Mouse (Mus musculus) adipocyte (in vitro differentiated cells): ENCODE data around the gene Actg1.

Experiments used
- DNase-seq: peaks from one replicate; pipeline ENCODE4 v3.0.0-alpha.2; 2016; ENCODE audit warnings: low spot score

Gene Actg1

DNA sequence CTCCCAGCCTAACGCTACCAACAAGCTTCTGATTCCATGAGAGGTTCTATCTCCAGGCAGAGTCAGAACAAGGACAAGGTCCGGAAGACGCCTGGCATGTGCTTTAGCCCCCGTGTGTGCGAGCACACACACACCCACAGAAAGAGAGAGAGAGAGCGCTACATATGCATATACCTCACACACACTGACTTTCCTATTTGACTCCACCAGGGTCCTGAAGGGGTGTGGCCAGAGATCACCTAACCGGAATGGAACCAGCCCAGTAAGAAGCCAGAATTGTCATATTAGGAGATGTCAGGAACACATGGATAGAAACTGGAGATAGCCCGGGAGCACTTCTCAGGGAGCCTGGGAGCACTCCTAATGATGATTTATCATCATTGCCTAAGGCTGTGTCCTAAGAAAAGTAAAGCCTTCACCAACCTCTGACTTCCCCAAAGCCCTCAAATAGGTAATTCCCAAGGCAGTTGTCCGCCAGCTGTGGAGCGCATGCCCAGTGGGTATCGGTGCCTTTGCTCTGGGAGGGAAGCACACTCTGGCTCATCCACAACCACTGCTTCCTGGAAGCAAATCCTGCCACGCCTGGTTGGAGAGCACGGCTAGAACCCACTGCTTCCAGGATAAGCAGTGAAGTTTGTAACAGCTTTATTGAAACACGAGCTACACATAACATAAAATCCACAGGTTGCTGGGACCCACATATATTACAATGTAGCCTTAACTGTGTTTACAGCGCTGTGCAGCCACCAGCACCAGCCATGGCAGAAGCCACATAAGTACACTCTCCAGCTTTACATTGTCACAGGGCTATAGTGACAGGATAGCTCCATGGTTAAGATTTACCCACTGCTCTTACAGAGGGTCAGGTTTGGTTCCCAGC, 39.7 kb downstream of the Actg1 start:
- no peak for DNase-seq

DNA sequence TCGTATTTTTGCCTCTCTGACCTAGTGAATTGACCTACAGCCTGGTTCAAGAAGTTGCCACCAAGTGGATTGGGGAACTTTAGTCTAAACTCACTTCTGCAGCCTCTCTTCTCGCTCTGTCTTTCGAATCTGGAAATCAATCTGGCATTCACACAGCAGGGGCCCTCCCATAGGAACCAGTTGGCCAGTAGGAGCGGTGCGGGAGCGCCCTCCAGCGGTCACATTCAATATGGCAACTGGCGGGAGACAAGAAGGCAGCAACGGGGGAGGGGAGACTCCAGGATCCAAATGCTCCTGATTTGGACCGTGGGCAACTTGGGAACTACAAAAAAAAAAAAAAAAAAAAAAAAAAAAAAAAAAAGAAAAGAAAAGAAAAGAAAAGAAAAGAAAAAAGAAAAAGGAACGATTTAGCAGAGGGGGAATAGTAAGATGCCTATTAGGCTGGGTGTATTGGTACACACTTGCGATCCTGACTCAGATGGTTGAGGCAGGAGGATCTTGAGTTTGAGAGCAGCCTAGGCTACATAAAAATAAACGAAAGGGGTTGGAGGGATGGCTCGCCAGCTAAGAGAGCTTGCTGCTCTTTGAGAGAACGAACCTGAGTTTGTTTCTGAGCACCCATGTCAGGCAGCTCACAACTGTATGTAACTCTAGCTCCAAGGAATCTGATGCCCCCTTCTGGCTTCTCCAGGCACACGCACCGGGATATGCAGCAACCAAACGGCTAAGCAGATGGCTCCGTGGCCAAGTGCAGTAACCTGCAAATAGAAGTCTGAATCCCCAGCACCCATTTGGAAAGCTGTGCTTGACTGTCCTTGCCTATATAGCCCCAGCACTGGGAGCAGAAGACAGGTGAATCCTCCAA, 40.5 kb downstream of the Actg1 start:
- DNase-seq: peak; percentile 97

DNA sequence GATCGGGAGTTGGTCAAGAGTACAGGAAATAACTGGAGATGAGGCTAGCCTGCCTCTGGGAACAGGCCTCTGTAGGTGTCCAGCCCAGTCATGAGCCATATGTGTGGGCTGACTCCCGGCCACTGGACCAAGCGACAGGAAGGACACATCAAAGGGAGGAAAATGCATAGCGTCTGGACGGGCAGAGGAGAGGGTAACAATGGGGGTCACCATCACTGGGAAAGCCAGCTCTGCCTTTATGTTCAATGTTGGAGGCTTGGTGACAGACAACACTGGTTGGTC, 41.3 kb downstream of the Actg1 start:
- peak; percentile 57 for DNase-seq

DNA sequence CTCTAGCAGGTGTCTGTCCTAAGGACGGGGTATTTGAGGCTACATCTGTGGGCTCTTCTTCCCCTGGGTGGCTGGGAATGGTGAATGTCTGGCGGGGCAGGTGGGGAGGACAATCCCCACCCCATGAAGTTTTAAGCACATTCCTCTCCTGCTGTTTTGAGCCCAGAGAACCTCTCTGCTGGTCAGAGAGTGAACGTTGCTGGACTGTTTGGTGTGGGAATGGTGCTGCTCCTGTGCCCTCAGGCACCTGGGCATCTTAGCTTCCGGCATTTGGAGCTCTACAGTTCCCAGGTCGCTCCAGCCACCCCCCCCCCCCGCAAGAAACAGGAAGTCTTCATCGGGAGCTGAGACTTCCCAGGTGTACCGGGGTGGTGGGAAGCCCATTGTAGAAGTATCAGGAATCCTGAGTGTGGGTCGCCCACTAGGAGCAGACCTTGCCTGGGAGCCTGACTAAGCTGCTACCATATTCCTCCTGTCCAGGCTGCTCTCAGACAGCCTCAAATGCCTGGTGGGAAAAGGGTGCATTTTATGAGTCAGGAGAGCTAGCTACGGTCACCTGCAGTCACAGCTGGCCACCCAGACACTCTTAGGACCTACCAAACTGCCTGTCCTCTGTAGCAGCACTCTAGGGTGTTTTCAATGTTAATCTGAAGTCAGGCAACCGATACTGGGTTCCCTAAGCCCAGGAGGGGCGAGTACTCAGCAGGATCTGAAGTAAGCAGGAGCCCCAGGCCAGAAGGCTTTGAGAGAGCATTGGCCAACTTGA, 41.8 kb downstream of the Actg1 start:
- no peak for DNase-seq

DNA sequence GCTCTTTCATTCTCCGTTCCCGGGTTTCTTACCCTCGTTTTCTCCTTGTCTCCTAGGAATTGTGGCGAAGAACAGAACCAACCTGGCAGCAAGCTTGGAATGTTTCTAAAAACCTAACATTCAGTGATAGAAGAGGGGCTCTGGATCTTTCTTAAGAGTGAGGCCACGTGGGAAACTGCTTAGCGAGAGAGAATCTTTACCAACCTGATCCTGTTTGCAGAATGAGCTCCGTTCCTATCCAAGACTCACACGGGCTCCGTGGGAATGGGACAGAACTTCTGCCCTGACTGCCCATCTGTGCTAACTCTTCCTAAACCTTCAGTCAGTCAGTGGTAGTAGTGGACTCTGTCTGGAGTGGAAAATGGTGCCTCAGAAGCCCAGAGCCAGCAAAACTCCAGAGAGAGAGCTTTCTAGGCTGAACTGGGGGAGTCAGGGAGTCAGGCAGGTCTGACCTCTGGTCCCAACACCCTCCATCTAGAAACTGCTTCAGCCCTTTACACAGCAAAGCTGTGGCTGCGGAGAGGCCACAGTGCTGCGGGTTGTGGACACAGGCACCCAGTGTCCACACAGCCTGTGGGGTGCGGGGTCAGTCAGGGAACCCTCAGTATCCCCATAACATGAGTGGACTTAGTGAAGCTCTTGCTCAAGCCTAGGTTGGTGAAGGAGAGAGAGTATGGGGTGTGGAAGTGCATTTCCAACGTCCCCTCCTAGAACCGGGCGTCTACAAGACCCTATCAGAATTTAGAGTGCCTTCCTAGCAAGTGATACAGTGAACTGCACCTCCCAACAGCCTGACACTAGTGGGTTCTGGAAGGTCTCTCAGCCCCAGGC, 42.6 kb downstream of the Actg1 start:
- peak; percentile 62 for DNase-seq

DNA sequence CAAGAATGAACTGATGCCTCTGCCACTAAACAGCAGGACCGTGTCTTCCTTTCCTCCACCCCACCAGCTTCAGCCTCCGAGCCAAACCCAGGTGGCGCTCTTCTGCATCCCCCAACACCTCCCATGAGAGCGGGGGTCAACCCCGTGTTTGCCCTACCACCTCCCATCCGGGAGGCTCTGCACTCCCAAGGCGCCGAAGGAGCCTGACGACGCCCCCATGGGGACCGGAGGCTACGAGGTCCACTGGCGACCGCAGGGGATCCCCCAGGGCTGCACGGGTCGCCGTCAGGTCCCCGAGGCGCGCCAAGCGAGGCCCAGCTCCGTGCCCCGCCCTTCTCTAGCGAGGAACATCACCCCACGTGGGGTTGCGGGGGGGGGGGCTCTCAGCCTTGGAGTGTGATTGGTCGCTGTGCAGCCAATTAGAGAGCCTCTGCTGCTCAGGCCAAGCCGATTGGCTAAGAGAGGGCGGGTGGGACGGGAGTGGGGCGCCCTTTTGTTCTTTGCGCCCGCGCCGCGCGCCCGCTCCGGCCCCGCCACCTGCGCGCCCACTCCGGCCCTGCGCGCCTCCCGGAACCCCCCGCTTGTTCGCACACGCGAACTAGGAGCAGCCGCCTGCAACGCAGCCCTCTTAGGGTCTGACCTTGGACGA, 43.3 kb downstream of the Actg1 start:
- peak; percentile 96 for DNase-seq

DNA sequence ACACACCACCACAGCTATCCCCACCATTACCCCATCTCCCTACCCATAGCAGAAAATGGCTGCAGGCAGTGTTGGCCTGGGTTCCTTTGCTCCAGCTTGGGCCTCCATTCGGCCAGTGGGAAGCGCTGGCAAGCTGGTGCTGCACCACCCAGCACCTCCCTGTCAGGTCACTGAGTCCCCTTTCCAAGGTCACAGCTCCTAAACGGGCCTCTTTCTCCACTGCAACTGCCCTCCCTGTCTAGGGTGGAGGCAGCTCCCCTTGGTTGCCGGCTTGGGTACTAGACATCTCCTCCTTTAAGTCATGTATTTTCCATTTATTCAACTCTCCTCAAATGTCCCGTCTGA, 44.0 kb downstream of the Actg1 start:
- no peak for DNase-seq

DNA sequence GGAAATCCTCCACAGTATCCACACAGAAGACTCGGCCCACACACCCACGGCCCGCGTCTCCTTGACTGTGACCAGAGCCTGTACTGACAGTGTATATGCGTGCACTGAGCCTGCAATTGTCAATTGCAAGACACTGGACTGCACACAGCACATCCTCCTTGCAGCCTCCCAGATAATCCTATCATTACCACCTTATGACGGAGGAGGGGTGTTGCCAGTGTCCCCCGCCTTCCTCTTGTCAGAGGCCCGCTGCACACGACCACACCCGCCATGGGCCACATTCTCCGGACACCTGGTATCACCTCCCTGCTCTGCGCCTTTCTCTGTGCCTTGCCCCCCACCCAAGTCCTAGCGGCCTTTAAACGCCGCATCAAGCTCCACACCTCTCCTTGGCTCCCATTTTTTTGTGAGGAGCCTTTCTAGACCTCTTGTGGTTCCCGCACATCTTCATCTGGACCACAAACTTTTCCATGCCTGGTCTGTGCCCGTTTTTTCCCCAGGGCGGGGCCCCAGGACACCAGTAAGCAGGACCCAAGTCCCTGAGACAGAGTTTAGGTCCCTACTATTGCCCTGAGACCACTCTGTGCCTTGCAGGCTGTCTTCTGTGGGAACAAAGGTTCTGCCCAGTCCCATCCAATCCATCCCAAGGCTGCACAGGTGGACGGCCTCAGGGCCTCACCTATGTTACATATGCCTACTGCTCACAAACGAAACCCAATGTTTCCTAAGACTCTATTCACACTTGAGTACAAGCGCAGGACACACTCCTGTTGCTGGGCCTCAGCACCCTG, 44.6 kb downstream of the Actg1 start:
- no peak for DNase-seq

DNA sequence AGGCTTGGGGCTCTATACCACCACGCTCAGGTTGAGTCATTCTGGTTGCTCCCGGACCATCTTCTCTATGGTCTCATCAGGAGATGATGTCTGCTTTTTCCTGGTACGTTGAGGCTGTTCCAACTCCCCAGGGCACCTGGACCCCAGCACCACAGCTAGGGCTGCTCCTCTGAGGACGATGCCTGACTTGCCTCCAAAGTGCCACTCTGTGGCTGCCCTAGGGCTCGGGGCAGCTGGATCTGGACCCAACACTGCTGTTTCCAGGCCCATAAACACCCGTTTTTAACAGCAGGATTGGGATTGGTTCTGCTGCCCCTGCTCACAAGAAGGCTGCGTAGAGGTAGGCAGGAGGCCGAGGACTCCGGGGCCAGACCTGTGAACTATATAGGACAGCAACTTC, 45.2 kb downstream of the Actg1 start:
- DNase-seq: no peak

DNA sequence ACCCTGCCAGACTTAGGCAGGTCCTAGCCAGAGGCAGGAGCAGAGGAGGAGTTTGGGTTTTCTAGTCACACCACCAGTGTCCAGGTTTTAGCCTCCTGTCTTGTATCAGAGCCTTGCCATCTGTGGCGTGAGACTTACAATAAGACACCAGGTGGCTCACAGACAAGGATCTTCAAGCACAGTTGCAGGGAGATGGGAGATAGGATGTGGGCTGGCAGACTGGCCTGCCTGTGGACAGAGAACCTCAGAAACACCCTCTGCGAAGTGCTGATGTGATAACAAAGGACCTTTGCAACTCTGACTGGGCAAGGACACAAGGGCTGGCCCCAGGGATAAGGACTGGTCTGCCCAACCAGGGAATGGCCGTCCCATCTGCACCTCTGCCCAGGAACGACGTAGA, 48.9 kb downstream of the Actg1 start:
- no peak for DNase-seq

DNA sequence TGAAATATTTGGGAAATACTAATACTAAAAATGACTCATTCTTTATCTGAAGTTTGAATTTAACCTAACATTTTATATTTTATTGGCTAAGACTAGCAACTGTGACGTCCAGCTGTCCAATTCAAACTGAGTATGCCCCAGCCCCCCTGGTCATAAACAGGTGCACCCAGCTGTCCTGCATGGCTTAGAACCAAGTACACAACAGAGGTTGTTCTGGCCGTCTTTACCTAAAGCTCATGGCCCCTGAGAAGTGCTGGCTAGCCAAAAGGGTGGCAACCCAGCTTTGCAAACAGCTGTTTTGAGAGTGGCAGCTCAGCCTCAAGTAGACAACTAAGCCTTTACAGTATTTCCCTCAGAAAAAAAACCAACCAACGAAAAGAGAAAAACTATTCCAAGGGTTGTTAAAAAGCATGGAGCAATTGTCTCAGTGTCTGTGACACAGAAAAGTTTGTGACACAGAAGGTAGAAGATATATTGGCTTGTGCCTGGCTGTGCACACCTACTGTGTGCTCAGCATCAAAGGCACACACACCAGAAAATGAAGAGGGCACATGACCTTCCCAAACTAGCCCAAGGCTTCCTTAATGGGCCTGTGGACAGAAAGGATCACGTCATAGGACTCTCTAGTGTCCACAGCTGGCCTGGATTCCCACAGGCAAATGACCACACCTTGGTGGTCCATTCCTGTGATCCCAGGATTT, 49.8 kb downstream of the Actg1 start:
- DNase-seq: no peak

DNA sequence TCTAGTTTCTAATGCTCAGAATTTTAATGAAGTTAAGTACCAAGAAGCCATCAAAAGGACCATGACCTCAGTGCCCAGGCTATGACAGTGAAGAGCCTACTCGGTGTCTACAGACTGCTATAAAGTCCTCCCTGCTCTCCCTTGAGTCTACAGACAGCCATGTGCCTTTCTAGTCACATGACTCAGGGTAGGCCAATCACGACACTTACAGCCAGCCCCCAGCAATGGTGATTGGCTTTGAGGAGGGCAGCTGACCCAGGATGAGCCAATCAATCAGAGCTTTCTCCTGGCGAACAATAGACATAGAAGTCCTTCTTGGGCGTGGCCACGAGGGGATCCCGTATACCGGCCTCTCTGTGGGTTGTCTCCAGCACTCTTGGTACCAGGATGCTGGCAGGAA, 50.6 kb downstream of the Actg1 start:
- DNase-seq: no peak

DNA sequence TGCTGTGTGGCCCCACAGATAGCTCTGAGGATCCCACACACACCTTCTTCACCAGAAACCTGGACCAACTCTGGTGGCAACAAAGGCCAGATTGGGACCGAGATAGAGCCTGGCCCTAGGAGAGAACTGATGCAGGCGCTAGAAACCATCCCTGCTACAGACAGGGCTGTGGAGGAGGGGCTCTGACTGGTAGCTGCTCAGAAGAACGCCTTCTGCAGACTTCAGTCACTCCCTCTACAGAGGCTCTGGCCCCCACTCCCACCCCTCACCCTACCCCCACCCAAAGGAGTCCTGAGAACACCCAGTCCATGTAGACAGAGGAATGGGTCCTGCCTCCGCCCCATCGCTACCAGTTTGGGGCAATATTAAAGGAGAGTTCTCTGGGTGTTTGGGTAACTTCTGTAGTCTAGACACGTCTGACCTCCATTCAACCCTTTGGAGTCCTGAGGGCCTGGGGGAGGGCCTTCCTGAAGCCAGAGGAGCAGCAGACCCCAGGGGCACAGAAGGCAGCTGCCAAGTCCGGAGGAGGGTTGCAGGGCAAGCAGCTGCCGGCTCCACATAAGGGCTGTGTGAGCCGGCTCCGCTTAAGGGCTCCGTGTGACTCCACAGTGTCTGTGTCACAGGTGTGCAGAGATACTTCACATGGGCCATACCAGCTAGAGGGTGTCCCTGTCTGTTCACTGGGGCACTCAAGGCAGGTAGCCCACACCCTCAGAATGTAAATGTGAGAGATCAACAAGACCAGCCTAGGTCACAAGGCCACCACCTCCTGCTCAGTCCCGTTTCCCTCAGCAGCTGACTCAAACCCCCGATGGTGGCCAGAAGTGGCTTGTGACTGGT, 51.8 kb downstream of the Actg1 start:
- no peak for DNase-seq
